Mouse (Mus musculus) stomach, embryonic 15.5 days (tissue): ENCODE measurements around the gene Fkbp8. TPM values are rescaled to one million over a fixed set of nuclear protein-coding genes. Genes with fewer than 3 reads are reported as not detected.
A peak's percentile ranks its signal among the peaks of the same experiment; 100 is the strongest.

Source experiments
- ATAC-seq: fragments of 200-750 bp; cut with Nextera tagmentation; 2 replicates; pipeline ENCODE4 v1.8.0; 2017; ENCODE audit warnings: low read depth, moderate number of reproducible peaks, moderate TSS enrichment; ENCODE audit not compliant: insufficient read depth, low FRiP score
- H3K27ac ChIP-seq: fragments of 300-500 bp; sonication (generic); 2 replicates; pipeline ENCODE4 v1.5.1; 2015; ENCODE audit warnings: mild to moderate bottlenecking, inconsistent platforms
- H3K27me3 ChIP-seq: fragments of 300-500 bp; sonication (generic); replicated peaks from 2 replicates; pipeline ENCODE4 v1.6.1; 2015; ENCODE audit warnings: inconsistent platforms
- H3K36me3 ChIP-seq: fragments of 300-500 bp; sonication (generic); 2 replicates; pipeline ENCODE4 v1.6.1; 2015; ENCODE audit warnings: inconsistent platforms
- H3K4me1 ChIP-seq: fragments of 300-500 bp; sonication (generic); 2 replicates; pipeline ENCODE4 v1.6.1; 2015; ENCODE audit warnings: inconsistent platforms
- H3K4me2 ChIP-seq: fragments of 300-500 bp; sonication (generic); 2 replicates; pipeline ENCODE4 v1.6.1; 2015; ENCODE audit warnings: mild to moderate bottlenecking, inconsistent platforms
- H3K4me3 ChIP-seq: fragments of 300-500 bp; sonication (generic); replicated peaks from 2 replicates; pipeline ENCODE4 v1.5.1; 2015; ENCODE audit warnings: inconsistent platforms
- H3K9ac ChIP-seq: fragments of 300-500 bp; sonication (generic); 2 replicates; pipeline ENCODE4 v1.6.1; 2015; ENCODE audit warnings: inconsistent platforms
- H3K9me3 ChIP-seq: fragments of 300-500 bp; sonication (generic); 2 replicates; pipeline ENCODE4 v1.6.1; 2016; ENCODE audit warnings: inconsistent platforms
- WGBS: fragments of 180-500 bp; shearing (Covaris S2); methylation state at CpG from one replicate; pipeline ENCODE4 v1.1.7; 2015; 5-methylcytosine and 5-hydroxymethylcytosine counted together
- polyA plus RNA-seq: library from polyadenylated mRNA; unstranded; fragments of >200 nt; fragmentation: Nextera tagmentation; extraction: Ambion mirVana; gene quantifications from 2 replicates; pipeline ENCODE4 v1.2.1, GENCODE M21; 2015

Gene Fkbp8
- polyA plus RNA-seq, 1 experiment from 2014 or later = 292 TPM

DNA sequence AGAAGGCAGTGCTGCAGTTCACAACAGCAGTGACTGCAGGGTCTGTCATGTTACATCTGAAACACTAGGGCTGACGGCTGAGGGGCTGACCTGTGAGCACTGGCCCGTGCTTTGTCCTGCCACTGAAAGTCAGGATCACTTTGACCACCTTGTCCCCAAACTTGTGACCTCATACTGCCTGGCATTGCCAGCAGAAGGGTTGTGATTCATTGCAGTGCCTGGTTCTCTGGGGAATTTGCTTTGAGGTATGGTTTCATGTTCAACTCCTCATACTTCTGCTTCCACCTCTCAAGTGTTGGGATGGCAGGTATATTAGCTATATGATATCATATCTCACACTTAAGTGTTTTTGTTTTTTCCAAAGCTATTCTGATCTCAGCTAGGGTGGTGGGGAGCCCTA, 8.2 kb downstream of the Fkbp8 start:
- Histone ChIP-seq H3K27me3 (no peaks in the 10 kb centered on the region), H3K4me1 (peaks cover 10% of the 10 kb centered on the region), H3K36me3 (peaks cover 50% of the 10 kb centered on the region), H3K4me3 (no peak overlapping the region), H3K9ac (no peak overlapping the region), H3K9me3 (no peaks in the 10 kb centered on the region), H3K4me2 (no peak overlapping the region), H3K27ac (no peak overlapping the region)
- 96% methylated on average over 2 of the region's 2 CpGs for WGBS
- no peak for ATAC-seq

DNA sequence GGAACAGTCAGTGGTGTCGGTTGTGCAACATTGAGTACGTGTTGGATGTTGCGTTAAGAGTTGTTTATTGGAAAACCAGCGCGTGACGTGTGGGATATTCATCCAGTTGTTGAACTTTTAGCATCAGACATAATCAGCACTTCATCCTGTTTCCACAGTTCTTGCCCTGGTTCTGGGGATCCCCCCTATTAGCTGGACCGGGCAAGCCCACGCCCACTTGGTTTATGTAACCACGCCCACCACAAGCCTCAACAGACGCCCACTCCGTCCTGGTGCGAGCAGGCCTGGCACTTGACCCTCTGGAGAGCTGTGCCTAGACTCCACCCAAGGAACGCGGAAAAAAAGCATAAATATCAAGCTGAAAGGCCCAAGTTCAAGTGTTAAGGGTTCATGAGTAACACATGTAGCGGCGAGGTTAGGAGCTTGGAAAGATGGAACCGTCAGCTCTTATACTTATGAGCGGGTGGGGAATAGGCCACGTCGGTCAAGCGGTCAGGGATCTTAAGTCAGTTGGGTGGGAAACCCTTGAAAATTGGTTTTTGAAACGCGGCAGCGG, 10.6 kb downstream of the Fkbp8 start:
- Histone ChIP-seq H3K27ac (peak overlapping the region; percentile 96), H3K36me3 (peaks cover 33% of the 10 kb centered on the region), H3K9ac (peak overlapping the region; percentile 20; the same call in 1 of the 2 replicates), H3K4me3 (peak overlapping the region; percentile 88), H3K9me3 (no peaks in the 10 kb centered on the region), H3K27me3 (no peaks in the 10 kb centered on the region), H3K4me1 (peaks cover 16% of the 10 kb centered on the region), H3K4me2 (peak overlapping the region; percentile 93)
- 11% methylated on average over 24 of the region's 24 CpGs for WGBS
- ATAC-seq = no peak

- H3K9me3 ChIP-seq = no peaks in the 10 kb centered on the region
- H3K27me3 ChIP-seq = no peaks in the 10 kb centered on the region
- peak overlapping the region; percentile 88 for H3K4me3 ChIP-seq
- WGBS = under 1% methylated on average over 32 of the region's 32 CpGs
- H3K9ac ChIP-seq = peak overlapping the region; percentile 27; the same call in 1 of the 2 replicates
- peak overlapping the region; percentile 93 for H3K4me2 ChIP-seq
- ATAC-seq = peak; percentile 72
- peaks cover 31% of the 10 kb centered on the region for H3K36me3 ChIP-seq
- peaks cover 16% of the 10 kb centered on the region for H3K4me1 ChIP-seq
- peak overlapping the region; percentile 96 for H3K27ac ChIP-seq
These were observed 11.1 kb downstream of the Fkbp8 start for GRCm38 (mm10) chr8:70538633-70539076.

GRCm38 (mm10) chr8:70539077-70539813, 11.7 kb downstream of the Fkbp8 start, which contains the start of gene Ell:
Gene Ell, plus strand, starts transcription at chr8:70539457.
- peak within 1 kb of the TSS; percentile 96 for H3K27ac ChIP-seq
- peak within 1 kb of the TSS; percentile 83 for H3K9ac ChIP-seq
- peaks cover 25% of the 10 kb centered on the region for H3K36me3 ChIP-seq
- no peaks in the 10 kb centered on the region for H3K9me3 ChIP-seq
- ATAC-seq = peak; percentile 89
- H3K4me2 ChIP-seq = peak within 1 kb of the TSS; percentile 93
- no peaks in the 10 kb centered on the region for H3K27me3 ChIP-seq
- H3K4me1 ChIP-seq = peaks cover 16% of the 10 kb centered on the region
- H3K4me3 ChIP-seq = peak within 1 kb of the TSS; percentile 88
- under 1% methylated on average over 57 of the region's 58 CpGs for WGBS

DNA sequence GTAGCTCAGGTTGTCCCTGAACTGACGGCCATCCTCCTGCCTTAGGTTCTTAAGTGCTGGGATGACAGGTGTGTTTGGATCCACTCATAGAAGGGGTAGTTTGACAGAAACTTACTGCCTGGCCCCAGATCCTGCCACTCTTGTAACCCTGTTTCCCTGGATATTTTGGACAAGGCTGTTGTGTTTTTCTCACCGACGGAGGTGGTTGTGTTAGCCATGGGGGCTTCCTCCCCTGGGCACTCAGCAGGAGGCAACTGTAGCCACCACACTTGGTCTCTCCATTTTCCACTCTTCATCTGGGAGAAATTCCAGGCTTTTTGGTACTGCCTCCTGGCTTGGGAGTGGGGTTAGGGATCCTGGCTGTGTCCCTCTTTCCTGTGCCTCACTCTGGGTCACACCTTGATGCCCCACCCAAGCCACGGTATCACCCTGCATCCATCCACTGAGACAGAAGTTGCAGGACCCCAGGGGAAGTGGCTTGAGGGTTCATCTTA, 12.5 kb downstream of the Fkbp8 start:
- WGBS = 6% methylated on average over 4 of the region's 4 CpGs
- ATAC-seq = no peak
- Histone ChIP-seq H3K36me3 (peaks cover 19% of the 10 kb centered on the region; the same call in 1 of the 2 replicates), H3K9me3 (no peaks in the 10 kb centered on the region), H3K4me1 (peaks cover 19% of the 10 kb centered on the region), H3K27me3 (no peaks in the 10 kb centered on the region), H3K27ac (peak overlapping the region; percentile 96; the same call in 1 of the 2 replicates), H3K9ac (peak overlapping the region; percentile 83), H3K4me2 (peak overlapping the region; percentile 93), H3K4me3 (peak overlapping the region; percentile 88)

DNA sequence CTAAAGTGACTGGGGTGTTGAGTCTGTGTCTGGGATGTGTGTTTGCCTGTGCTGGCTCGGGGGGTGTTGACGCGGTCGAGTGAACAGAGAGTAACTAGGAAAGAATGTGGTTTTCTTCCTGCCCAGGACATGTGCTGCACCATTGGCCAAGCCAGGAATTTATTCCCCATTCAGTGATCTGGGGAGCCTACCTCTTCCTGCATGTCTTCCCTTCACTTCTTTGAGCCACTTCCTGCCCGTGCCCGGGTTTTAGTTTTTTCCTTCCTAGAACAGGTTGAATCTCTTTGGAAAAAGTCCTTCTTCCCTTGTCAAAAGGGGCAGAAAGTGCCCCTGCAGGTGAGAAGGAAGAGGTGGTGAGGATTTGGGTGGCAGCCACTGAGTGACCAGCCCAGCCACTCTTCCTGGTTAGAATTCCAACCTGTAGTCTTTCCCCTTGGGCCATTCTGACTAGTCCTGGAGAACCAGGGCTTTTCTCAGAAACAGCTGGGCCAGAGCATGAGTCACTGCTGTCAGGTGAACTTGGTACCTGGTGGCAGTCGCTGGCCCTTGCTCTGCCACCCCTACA, 13.1 kb downstream of the Fkbp8 start:
- Histone ChIP-seq H3K9me3 (no peaks in the 10 kb centered on the region), H3K27ac (peak overlapping the region; percentile 96; the same call in 1 of the 2 replicates), H3K4me1 (peaks cover 19% of the 10 kb centered on the region), H3K4me2 (peak overlapping the region; percentile 93), H3K4me3 (peak overlapping the region; percentile 88), H3K9ac (peak overlapping the region; percentile 83; the same call in 1 of the 2 replicates), H3K27me3 (no peaks in the 10 kb centered on the region), H3K36me3 (peaks cover 13% of the 10 kb centered on the region; the same call in 1 of the 2 replicates)
- 28% methylated on average over 7 of the region's 7 CpGs for WGBS
- no peak for ATAC-seq

GRCm38 (mm10) chr8:70541081-70541480, 13.6 kb downstream of the Fkbp8 start:
- no peaks in the 10 kb centered on the region for H3K27me3 ChIP-seq
- H3K4me3 ChIP-seq = peak overlapping the region; percentile 88; the same call in 1 of the 2 replicates
- WGBS = 69% methylated on average over 5 of the region's 5 CpGs
- peak overlapping the region; percentile 93 for H3K4me2 ChIP-seq
- peaks cover 19% of the 10 kb centered on the region for H3K4me1 ChIP-seq
- no peak for ATAC-seq
- H3K36me3 ChIP-seq = 0 out of 2 replicates have a peak, but pooled peaks cover 10% of the 10 kb centered on the region
- H3K9ac ChIP-seq = no peak overlapping the region
- no peak overlapping the region for H3K27ac ChIP-seq
- no peaks in the 10 kb centered on the region for H3K9me3 ChIP-seq

- ATAC-seq = no peak
These were observed 16.7 kb downstream of the Fkbp8 start for GRCm38 (mm10) chr8:70544200-70544687.

GRCm38 (mm10) chr8:70546412-70546811, 18.9 kb downstream of the Fkbp8 start:
- Histone ChIP-seq H3K27me3 (no peaks in the 10 kb centered on the region), H3K9ac (no peak overlapping the region), H3K4me1 (0 out of 2 replicates have a peak, but pooled peaks cover 8% of the 10 kb centered on the region), H3K4me3 (no peak overlapping the region), H3K4me2 (no peak overlapping the region), H3K9me3 (no peaks in the 10 kb centered on the region), H3K27ac (no peak overlapping the region), H3K36me3 (no peaks in the 10 kb centered on the region)
- ATAC-seq = no peak
- WGBS = 82% methylated on average over 4 of the region's 4 CpGs

More at GRCm38 (mm10) chr8:70544200-70544687, 16.7 kb downstream of the Fkbp8 start:
- H3K27ac ChIP-seq = 0 out of 2 replicates have a peak overlapping the region, but pooled peaks have one; percentile 32
- H3K4me2 ChIP-seq = no peak overlapping the region
- no peak overlapping the region for H3K9ac ChIP-seq
- H3K36me3 ChIP-seq = no peaks in the 10 kb centered on the region
- WGBS = 43% methylated on average over 6 of the region's 6 CpGs
- H3K4me1 ChIP-seq = peaks cover 21% of the 10 kb centered on the region
- H3K27me3 ChIP-seq = no peaks in the 10 kb centered on the region
- H3K4me3 ChIP-seq = no peak overlapping the region
- H3K9me3 ChIP-seq = no peaks in the 10 kb centered on the region

- ATAC-seq = no peak
- Histone ChIP-seq H3K27me3 (no peaks in the 10 kb centered on the region), H3K9ac (no peak overlapping the region), H3K4me3 (no peak overlapping the region), H3K27ac (no peak overlapping the region), H3K9me3 (no peaks in the 10 kb centered on the region), H3K36me3 (no peaks in the 10 kb centered on the region), H3K4me1 (peaks cover 16% of the 10 kb centered on the region; the same call in 1 of the 2 replicates), H3K4me2 (no peak overlapping the region)
- WGBS = 80% methylated on average over 6 of the region's 6 CpGs
These were observed 20.2 kb downstream of the Fkbp8 start for GRCm38 (mm10) chr8:70547762-70548161.

GRCm38 (mm10) chr8:70549412-70550184, 22.1 kb downstream of the Fkbp8 start:
- H3K27ac ChIP-seq = no peak overlapping the region
- H3K4me2 ChIP-seq = no peak overlapping the region
- ATAC-seq = no peak
- H3K27me3 ChIP-seq = no peaks in the 10 kb centered on the region
- peaks cover 27% of the 10 kb centered on the region for H3K4me1 ChIP-seq
- WGBS = 90% methylated on average over 10 of the region's 10 CpGs
- H3K4me3 ChIP-seq = no peak overlapping the region
- H3K9me3 ChIP-seq = no peaks in the 10 kb centered on the region
- no peak overlapping the region for H3K9ac ChIP-seq
- no peaks in the 10 kb centered on the region for H3K36me3 ChIP-seq
